Mouse (Mus musculus) v-Abl transformed pro-B cells (cell line): ENCODE data around the gene Cd200.

Experiments used
- in situ Hi-C, 2 experiments: fragments of 400-800 bp; cut with MboI; formaldehyde crosslinking; loops; one replicate each; pipeline ENCODE4 v1.15.1; 2025; ENCODE audit not compliant: unreplicated experiment in 2 of 2

Cd200 gene

DNA sequence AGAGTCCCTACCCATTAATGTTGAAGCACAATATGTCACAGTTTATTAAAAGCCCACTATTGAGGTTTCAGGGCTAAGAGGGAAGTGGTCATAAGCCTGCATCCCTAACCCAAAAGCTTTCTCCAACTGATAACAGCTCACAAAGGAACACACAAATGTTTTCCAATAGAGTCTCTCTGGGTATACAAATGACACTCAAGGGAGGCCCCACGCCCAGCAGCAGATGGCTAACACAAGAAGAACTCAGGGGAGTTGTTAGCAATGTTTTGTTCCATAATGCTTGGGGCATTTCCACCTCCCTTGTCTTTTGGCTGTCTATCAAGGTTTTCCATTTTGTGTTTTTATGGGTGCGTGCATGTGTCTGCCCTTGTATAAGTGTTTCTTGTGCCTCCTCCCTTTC, 64.0 kb downstream of the Cd200 start:
- in situ Hi-C loops, result no loop called here

DNA sequence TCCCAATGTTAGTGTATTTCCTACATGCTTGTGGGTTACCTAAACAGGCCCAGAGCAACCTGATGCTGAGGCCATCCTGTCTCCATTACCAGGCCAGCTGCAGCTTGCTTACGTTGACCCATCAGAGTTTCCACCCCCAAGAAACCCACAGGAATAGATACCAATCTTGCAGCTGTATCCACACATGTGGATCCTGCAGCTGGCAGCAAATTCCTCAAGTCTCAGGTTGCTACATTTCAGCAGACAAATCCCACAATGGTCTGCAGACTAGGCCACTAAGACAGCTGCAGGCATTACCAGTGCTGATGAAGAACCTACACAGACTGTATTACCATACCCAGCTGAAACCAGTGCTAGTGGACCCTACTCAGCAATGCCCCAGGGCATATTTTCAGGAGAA, 72.4 kb downstream of the Cd200 start:
- in situ Hi-C loops, result no loop called here

DNA sequence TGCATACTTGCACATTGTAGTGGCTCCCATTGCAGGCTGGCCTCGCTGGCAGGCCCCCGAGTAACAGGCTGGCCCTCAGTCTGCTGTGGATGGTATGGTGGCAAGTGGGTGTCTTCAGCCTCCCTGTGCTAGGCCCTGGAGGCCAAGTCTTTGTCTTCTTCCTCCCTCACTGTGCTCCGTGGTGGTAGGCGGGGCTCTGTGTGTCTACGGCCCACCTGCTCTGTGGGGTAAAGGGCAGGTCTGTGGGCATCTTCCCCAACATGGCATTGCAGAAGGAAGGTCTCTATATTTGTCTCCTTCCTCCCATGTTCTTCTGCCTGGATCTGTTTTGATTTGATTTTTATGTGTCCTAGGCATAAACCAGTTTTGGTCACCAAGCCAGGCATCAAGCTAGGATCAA, 74.0 kb downstream of the Cd200 start:
- in situ Hi-C loops, result no loop called here

DNA sequence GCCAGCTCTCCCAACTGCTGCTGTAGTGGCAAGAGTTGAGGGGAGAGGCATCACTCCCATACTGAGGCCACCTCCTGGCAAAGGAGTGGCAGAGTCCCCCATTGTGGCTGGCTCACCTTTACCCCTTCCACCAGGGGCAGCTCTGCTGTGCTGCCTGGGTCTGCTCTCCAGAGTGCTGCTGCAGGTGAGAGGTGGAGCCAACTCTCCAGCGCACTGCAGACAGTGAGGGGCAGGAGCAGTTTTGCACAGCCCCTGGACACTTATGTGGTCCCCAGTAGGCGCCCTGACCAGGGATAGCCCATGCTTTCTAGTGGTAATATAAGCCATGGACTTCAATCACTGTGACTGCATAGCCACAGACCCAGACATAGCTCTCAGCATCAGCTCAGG, 74.5 kb downstream of the Cd200 start:
- in situ Hi-C loops, result no loop called here

DNA sequence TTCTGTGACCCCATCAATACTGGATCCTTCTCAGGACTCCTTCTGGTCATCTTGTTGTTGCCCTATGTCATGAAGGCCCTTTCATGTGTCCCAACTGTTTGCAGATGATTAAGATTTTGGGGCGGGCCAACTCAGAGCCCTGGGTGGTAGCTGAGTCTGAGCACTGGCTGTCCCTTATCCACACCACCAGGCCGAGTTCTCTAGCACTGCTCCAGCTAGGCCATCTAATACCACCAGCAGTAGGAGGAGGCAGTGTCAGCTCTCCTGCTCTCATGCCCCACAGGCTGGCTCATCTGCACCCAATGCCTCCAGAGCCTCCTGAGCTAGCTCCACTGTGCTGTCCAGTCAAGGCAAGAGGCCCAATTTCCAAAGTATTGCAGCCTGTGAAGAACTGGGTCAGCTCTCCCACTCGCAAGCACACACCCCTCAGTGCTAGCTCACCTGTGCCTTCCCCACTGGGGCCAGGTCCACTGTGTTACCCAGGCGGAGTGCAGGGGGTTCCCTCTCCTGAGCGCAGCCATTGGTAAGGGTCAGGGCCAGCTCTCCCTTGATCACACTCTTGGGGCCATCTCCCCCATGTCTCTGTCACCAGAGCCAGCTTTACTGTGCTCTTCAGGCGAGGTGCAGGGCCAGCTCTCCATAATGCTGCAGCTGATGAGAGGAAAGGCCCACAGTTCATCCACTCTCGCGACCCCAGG, 75.0 kb downstream of the Cd200 start:
- in situ Hi-C loops, result no loop called here

DNA sequence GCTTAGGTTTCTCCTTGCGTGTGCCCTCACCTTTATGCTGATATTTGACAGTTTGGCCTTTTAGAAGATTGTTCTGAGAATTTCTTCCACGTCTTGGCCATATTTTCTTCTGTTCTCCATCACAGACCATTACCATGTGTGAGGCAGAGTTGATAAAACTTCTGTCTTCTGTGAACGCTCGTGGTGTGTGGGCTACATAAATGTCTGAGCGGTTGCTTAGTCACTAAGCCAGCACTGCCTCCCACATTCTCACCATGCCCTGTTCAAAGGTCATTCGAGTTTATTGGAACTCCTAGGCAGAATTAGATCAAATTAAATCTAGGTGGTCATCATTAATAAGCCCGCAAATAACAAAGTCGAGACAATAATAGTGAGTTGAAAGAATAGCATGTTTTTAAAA, 76.3 kb downstream of the Cd200 start:
- in situ Hi-C loops, result no loop called here
